Mouse (Mus musculus) adrenal gland, adult 8-10 months (tissue): ENCODE measurements around the gene Reep6. TPM values are rescaled to one million over a fixed set of nuclear protein-coding genes. Genes with fewer than 3 reads are reported as not detected.

ENCODE experiments used
- DNase-seq: peaks from one replicate; pipeline ENCODE4 v3.0.0; 2022
- total RNA-seq, 4 experiments: library from RNA; stranded (reverse); gene quantifications; 2 replicates each; pipeline ENCODE4 v1.2.4; 2022

Reep6 gene
- 1 to 10 TPM; 5.1 to 6.6 (median 5.9) TPM for total RNA-seq

DNA sequence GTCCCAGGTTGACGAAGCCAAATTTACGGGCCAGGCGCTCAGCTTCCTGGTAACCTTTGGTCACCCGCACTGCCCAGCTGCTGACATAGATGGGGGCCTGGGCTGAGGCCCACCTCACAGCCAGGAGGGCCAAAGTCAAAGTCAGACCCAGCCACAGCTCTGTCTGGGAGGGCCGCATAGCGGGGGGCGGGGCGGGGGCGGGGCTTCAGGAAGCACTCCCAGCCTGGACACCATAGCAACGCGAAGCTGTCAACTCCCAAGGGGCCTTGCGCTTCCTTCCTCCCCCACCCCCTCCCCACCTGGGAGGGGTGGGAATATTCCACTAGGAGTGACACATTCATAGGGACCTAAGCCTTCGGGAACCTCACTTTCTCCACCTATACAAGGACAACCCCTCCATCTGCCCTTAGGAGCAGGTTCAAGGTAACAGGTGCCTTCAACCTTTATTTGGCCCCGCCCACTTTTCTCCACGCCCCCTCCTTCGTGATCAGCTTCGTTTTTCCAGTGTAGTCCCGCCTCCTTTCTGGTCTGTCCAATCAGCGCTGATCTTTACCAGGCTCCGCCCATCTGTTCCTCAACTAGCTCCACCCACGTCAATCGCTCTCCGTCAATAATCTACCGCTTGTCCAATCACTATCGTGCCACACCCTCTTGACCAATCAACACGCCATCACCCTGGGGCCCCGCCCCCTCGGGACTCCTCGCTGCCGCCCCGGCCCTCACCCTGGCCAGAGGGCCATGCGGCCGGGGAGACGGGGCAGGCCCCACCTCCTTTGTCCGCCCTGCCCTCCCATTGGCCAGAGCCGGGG, at the start of gene Reep6, which contains the start of gene Pcsk4:
Gene Reep6, plus strand, starts transcription at position 681 of the 809 bp plus-strand sequence.
Gene Pcsk4, minus strand, starts transcription at position 226 of the 809 bp plus-strand sequence.
- peak; percentile 98 for DNase-seq

GRCm38 (mm10) chr10:80281304-80281703, 48.4 kb upstream of the Reep6 start:
- DNase-seq = peak; percentile 68

DNA sequence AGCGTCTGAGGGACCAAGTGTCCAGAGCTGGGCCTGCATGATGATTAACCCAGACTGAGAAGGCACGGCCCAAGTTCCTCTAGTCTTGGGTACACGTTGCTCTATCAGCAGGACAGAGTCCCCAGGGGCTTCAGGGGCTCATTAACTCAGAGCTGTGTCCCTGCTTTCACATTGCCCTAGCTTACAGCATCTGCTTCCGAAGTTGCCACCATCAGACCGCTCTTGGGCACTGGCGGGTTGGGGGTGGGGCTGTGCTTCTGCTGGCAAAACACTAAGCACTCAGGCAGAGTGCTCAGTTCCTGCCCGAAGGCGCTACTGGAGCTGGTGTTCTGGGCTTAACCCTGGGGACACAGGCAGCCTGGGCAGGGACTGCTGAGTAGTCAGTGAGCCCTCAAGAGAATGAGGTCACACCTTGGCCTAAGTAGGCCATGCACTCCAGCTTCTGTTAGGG, 47.8 kb upstream of the Reep6 start:
- DNase-seq = peak; percentile 57

GRCm38 (mm10) chr10:80282481-80283441, 47.0 kb upstream of the Reep6 start:
- no peak for DNase-seq

GRCm38 (mm10) chr10:80285222-80286070, 44.3 kb upstream of the Reep6 start:
- peak; percentile 66 for DNase-seq

DNA sequence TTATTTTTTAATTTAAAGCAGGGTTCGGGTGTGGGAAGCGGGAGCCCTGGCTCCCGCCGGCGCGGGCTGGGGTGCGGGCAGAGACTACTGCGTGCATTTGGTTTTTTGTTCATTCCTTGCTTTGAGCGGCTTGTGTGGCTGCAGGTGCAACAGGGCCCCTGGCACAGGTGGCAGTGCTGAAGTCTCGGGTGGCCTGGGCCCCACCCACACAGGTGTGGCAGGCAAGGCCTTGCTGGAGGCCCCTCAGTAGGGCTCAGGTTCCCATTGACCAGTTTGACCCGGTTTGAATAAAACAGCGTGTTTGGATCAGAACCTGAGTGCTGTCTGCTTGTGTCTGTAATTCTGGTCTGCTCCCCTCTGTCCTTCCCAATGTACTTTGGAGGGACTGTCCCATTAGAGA, 41.7 kb upstream of the Reep6 start:
- no peak for DNase-seq

DNA sequence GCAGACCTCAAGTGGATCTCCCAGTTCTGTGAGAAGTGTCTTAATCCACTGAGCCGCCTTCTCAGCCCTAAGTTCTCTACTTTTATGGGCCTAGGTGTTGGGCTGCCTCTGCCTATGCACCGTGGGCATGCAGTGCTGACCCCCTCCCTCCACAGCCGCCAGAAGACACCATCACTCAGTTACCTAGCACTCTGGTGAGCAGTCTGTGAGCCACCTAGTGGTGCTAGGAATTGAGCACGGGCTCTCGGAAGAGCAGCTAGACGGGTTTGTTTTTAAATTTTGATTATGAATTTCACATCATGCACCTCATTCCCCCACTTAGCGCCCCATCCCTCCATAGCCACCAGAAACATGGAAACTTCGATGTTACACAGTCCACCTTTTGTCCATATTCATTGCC, 41.1 kb upstream of the Reep6 start:
- no peak for DNase-seq

- peak; percentile 89 for DNase-seq
These were observed 37.3 kb upstream of the Reep6 start, which contains the start of gene Rps15 for GRCm38 (mm10) chr10:80292251-80293146. Rps15 (plus strand) TSS chr10:80292453.

DNA sequence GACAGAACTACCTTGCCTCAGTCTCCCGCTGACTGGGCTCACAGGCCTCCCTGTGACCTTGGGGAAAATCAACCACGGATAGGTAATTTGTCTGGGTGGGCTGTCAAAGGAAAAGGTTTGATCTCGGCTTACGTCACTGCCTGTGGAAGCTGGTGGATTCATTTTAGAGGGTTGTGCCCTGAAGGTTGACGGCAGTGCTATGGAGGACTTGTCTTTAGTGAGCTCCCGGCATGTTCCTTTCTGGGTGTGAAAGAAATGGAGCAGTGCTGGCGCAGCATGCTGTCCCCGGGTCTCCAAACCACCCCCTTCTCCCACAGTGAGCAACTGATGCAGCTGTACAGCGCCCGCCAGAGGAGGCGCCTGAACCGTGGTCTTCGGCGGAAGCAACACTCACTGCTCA, 36.4 kb upstream of the Reep6 start:
- no peak for DNase-seq

DNA sequence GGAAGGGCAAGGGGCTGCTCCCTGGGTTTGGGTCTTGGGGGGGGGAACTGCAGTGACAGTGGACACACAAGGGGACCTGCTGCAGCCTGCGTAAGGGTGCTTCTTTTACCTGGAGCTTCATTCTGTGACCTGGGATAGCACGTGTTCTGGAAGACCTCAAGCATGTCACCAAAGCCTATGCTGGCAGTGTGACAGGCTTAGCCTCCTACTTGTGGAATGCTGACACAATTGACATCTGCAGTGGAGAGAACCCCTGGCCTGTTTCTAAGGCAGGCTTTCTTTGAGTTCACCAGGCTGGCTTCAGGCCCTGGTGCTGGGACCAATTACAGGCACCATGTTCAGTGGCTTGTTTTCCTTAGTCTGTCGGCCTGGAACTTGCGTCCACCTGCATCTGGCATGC, 35.4 kb upstream of the Reep6 start:
- no peak for DNase-seq

- no peak for DNase-seq
These were observed 34.9 kb upstream of the Reep6 start for GRCm38 (mm10) chr10:80294788-80295303.

DNA sequence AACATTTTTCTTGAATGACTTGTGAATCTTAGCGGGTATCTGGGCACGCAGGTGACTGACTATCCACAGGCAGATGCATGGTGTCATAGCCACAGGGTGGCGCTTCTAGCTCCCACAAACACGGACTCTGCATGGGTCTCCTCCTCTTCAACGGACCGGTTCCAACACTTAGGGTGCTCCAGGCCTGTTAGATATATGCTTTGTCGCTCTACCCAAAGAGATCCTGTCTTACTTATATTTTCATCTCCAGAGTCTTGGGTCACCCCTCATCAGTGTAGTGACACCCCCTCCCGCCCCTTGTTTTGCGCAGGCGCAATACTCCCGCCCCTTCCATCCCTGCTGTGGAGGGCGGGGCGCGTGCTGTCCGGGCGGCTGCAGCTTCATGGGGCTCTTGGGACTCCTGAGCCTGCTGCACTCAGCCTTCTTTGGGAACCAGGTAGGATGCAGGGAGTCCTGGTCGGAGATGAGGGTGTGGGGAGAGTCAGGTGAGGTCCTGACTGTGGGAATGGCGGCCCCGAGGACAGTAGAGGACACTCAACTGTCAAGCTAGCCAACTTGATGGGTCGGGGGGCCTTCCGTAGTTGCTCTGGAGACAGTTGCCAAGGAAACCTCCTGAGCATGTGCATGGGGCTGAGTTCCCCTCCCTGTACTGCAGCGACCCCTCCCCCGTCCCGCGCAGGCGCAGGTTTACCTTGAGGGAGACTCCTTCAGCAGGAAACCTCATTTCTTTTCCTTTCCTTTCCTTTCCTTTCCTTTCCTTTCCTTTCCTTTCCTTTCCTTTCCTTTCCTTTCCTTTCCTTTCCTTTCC, 33.9 kb upstream of the Reep6 start, which contains the start of gene Apc2:
Gene Apc2, plus strand, starts transcription at position 360 of the 808 bp plus-strand sequence.
- peak; percentile 59 for DNase-seq

DNA sequence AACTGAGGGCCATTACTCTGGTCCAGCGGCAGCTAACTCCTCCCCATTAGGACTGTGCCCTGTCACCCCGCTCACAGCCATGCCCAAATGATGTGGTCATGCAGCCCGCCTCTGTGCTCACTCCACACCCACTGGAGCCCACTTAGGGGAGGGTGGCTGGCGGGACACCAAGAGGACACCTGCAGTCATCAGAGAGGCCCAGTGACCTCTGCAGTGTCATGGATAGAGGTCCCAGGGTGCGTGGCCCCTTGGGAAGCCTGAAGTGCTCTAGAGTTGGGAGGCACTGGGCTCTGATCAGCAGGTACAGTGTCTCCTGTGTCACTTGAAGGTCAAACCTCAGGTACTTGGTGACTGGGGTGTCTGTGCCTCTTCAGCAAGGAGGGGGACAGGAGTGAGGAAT, 32.9 kb upstream of the Reep6 start:
- no peak for DNase-seq

DNA sequence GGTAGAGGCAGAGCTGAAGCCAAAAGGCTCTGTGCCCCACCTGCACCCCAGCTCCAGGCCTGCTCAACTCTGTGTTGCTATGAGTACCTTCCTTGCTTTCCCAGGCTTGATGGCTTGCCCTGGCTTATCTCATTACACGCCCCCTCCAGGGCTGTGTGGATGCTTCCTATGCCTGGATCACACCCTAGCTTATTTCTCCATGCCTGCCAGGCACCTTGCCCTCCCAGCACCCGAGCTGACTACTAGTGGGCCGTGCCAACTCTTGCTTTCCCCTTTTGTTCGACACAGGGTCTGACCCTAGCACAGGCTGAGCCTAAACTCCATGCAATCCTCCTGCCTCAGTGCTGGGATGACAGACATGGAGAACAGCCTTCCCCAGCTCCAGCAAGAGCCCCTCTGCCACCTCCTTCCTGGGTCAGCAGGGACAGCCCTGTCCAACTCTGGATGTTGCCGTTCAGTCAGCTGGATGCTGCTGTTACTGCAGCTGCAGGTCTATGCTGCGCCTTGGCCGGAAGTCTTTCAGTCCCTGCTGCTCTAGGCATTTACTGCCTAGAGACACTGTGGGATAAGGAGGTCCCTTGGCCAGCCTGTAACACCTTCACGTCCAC, 32.1 kb upstream of the Reep6 start:
- no peak for DNase-seq

DNA sequence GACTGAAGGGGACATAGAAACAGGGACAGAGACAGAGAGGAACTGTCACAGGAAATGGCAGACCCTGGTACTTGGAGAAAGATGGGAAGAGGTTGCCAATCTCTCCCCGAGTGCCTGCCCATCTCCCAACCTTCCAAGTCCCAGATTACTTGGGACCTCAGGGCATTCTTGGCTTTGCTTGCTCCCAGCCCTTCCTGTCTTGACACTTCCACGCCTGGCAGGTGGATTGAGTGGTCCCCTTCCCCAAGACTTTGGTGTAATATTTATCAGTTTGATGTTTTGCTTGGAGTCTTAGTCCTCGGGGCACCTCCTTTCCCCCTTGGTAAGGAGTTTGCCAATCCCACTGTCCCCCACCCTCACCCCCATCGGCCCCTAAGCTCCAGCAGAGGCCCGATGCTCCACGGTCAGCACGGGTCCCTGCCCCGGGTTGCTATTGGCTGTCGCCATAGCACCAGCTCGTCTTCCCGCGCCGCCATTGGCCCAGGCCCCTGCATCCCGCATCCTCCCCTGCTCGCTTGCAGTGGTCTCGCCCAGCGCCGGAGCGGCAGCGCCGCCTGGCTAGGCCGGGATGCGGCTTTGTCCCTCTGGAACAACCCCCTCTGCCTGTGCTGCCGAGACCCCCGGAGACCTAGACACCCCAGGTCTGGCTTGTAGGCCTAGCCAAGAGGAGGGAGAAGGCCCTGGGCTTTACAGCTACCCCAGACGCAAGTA, 31.0 kb upstream of the Reep6 start:
- DNase-seq = no peak

DNA sequence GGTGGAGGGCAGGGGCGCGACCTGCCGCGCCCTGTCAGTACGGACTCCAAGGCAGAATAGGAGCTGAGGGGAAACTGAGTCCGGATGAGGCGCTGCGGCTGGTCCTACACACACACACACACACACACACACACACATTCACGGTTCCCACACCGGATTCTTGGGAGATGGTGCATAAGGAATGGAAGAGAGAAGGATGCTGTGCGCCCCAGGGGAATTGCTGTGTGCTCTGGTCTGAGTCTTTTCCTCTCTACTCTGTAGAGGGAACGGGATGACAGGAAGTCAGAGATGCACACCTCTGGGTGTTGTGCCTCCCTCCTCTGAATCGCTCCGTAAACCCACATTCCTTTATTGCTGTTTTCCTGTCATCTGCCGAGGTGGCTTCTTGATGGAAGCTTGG, 30.5 kb upstream of the Reep6 start:
- no peak for DNase-seq

- DNase-seq = no peak
These were observed 29.9 kb upstream of the Reep6 start for GRCm38 (mm10) chr10:80299824-80300223.

DNA sequence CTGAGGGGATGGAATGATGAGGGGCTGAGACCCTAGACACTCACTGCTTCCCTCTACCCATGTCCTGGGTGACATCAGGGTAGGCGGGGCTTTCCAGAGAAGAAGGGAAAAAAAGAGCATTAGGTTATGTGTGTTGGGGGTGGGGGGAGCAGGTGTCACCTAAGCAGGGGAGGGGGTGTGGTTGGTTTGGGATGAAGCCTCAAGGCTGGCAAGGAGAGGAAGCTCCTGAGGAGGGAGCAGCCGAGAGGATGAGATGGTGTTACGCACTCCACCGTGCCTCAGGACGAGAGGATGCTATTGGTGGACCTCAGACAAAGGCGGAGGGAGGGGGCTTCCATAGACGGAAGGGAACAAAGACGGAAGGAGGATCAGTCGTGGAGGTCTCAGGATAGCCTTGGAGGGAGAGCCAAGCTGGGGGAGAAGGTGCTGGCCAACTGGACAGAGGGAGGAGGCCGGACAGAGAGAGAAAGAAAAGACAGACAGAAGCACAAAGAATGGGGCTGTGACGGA, 29.0 kb upstream of the Reep6 start:
- DNase-seq = no peak
